Mouse (Mus musculus) kidney, adult 2 months (tissue): ENCODE measurements at regions not wholly inside any gene's neighbourhood (a gene's known extent, or its start where the extent isn't known, plus 50 kb on each side); places are given as distances from the start of the nearest gene placed in this dataset.

Experiments
- CTCF ChIP-seq: fragments of 200-500 bp; conservative IDR thresholded peaks from 2 replicates; pipeline ENCODE4 v1.5.1; 2011; ENCODE audit warnings: low read depth, mild to moderate bottlenecking, control low read depth, low read length, moderate library complexity, mixed read lengths; ENCODE audit not compliant: insufficient read depth, insufficient read length
- POLR2A ChIP-seq: fragments of 200-500 bp; IDR thresholded peaks from one replicate; pipeline ENCODE4 v1.6.1; 2011; ENCODE audit warnings: low read depth, low read length, control low read depth

GRCm38 (mm10) chr4:39528661-39529060, 78.6 kb downstream of the 1700009N14Rik start:
- TF ChIP-seq CTCF = no peak
- TF ChIP-seq POLR2A = no peak
